ENCODE assay signal across 2 mouse cellular contexts in the genomic region with DNA sequence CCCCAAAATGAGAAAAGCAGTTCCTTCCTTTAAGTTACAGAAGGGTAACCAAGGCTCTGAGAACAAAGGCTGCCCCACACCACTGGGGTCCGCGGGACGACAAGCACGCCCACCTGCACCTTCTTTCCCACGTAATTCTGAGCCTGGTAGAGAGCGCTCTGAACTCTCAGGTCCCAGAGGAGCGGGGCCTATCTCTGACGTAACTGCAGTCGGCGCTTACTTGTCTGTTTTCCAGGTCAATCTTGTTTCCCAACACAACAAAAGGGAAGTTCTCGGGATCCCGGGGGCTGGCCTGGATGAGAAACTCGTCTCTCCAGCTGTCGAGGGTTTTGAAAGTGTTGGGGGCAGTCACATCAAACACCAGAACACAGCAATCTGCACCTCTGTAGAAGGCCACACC. TPM values are rescaled to one million over a fixed set of nuclear protein-coding genes. Genes with fewer than 3 reads are reported as not detected.
"Had no signal": no experiment of that assay in that cellular context is flagged by ENCODE, and none has a peak within 500 bp of the region (broad histone marks: within the 10 kb centered on the region; RNA-seq: fewer than 3 reads in every experiment).

No protein-coding gene starts in this region.

RNA-seq across cellular contexts. Expression of gene H1fx, which starts 23.3 kb away (rescaled TPM):
- total RNA-seq: liver, adult 2 months; monocyte, adult 5-6 weeks had no signal
